Mouse (Mus musculus) heart, embryonic 11.5 days (tissue): ENCODE measurements around the gene Litaf. TPM values are rescaled to one million over a fixed set of nuclear protein-coding genes. Genes with fewer than 3 reads are reported as not detected.

Experiments used
- ATAC-seq: fragments of 200-750 bp; cut with Nextera tagmentation; replicated peaks from 2 replicates; pipeline ENCODE4 v1.8.0; 2017; ENCODE audit warnings: moderate library complexity; ENCODE audit not compliant: insufficient number of reproducible peaks, low FRiP score, low TSS enrichment
- H3K27ac ChIP-seq: fragments of 300-500 bp; sonication (generic); 2 replicates; pipeline ENCODE4 v1.5.1; 2014; ENCODE audit warnings: mild to moderate bottlenecking, low read depth, low read length
- H3K27me3 ChIP-seq: fragments of 300-500 bp; sonication (generic); 2 replicates; pipeline ENCODE4 v1.6.1; 2014; ENCODE audit warnings: mild to moderate bottlenecking, low read length, mixed read lengths; ENCODE audit not compliant: control insufficient read depth, insufficient read depth
- H3K36me3 ChIP-seq: fragments of 300-500 bp; sonication (generic); 2 replicates; pipeline ENCODE4 v1.6.1; 2014; ENCODE audit warnings: mild to moderate bottlenecking, low read length, moderate library complexity, mixed read lengths; ENCODE audit not compliant: control insufficient read depth, insufficient read depth
- H3K4me1 ChIP-seq: fragments of 300-500 bp; sonication (generic); 2 replicates; pipeline ENCODE4 v1.6.1; 2014; ENCODE audit warnings: low read length; ENCODE audit not compliant: control insufficient read depth, insufficient read depth
- H3K4me2 ChIP-seq: fragments of 300-500 bp; sonication (generic); 2 replicates; pipeline ENCODE4 v1.6.1; 2014; ENCODE audit warnings: mild to moderate bottlenecking, moderate library complexity
- H3K4me3 ChIP-seq: fragments of 300-500 bp; sonication (generic); 2 replicates; pipeline ENCODE4 v1.5.1; 2014; ENCODE audit warnings: low read depth, low read length
- H3K9ac ChIP-seq: fragments of 300-500 bp; sonication (generic); 2 replicates; pipeline ENCODE4 v1.6.1; 2014; ENCODE audit warnings: mild to moderate bottlenecking, low read depth, low read length, moderate library complexity
- H3K9me3 ChIP-seq: fragments of 300-500 bp; sonication (generic); replicated peaks from 2 replicates; pipeline ENCODE4 v1.6.1; 2016; ENCODE audit warnings: low read length; ENCODE audit not compliant: control insufficient read depth
- WGBS: fragments of 180-500 bp; shearing (Covaris S2); extraction: QIAGEN DNeasy Blood & Tissue Kit; methylation state at CpG from one replicate; pipeline ENCODE4 v1.1.7; 2014; ENCODE audit not compliant: insufficient replicate concordance; 5-methylcytosine and 5-hydroxymethylcytosine counted together
- polyA plus RNA-seq: library from polyadenylated mRNA; unstranded; fragments of >200 nt; fragmentation: Nextera tagmentation; extraction: Ambion mirVana; gene quantifications from 2 replicates; pipeline ENCODE4 v1.2.1, GENCODE M21; 2014

Gene Litaf
- polyA plus RNA-seq, 1 experiment from 2014 or later = 63.8 TPM

DNA sequence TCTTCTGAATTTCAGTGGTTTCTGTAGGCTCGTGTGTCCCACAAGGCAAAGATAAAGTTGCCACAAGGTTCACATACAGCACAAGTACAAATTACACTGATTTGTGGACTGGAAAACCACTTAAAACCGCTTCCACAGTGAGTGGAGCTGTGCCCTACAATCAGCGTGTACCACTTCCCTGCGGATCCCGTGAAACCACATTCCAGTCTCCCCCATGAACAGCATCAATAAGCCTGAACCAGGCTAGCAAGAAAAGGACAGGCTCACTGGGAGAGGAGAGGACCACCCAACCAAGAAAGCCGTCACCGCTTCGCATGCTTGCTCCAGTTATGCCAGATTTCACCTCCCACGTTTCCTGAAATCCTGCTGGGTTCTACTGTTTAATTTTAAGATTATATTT lies 77.7 kb downstream of the Litaf start:
- ATAC-seq = no peak
- Histone ChIP-seq H3K27me3 (no peaks in the 10 kb centered on the region), H3K4me3 (no peak overlapping the region), H3K36me3 (0 out of 2 replicates have a peak, but pooled peaks cover 2% of the 10 kb centered on the region), H3K9me3 (no peaks in the 10 kb centered on the region), H3K9ac (no peak overlapping the region), H3K4me1 (no peaks in the 10 kb centered on the region), H3K27ac (no peak overlapping the region), H3K4me2 (no peak overlapping the region)
- WGBS = 76% methylated on average over 9 of the region's 9 CpGs

DNA sequence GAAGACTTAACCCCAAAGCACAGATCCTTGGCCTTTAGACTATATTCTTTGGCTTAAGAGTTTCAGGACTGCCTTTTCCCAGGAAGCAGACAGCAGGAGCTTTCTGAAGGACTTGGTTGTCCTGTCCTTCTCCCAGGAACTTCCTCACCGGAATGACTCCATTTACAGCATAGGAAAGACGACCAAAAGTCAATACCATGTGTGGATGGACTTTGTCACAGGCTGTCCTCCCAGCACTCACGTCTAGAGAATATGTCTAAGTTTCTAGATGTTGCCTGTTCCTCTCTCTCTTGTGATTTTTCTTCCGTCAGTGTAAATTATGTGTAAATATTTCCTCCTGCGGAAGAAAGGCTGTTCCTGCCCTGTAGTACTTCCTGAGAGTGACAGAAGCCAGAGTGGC lies 81.4 kb downstream of the Litaf start:
- Histone ChIP-seq H3K27me3 (no peaks in the 10 kb centered on the region), H3K9me3 (no peaks in the 10 kb centered on the region), H3K36me3 (0 out of 2 replicates have a peak, but pooled peaks cover 2% of the 10 kb centered on the region), H3K27ac (no peak overlapping the region), H3K4me3 (no peak overlapping the region), H3K4me1 (peaks cover 4% of the 10 kb centered on the region; the same call in 1 of the 2 replicates), H3K9ac (no peak overlapping the region), H3K4me2 (no peak overlapping the region)
- ATAC-seq = no peak
- WGBS = 65% methylated on average over 5 of the region's 5 CpGs

DNA sequence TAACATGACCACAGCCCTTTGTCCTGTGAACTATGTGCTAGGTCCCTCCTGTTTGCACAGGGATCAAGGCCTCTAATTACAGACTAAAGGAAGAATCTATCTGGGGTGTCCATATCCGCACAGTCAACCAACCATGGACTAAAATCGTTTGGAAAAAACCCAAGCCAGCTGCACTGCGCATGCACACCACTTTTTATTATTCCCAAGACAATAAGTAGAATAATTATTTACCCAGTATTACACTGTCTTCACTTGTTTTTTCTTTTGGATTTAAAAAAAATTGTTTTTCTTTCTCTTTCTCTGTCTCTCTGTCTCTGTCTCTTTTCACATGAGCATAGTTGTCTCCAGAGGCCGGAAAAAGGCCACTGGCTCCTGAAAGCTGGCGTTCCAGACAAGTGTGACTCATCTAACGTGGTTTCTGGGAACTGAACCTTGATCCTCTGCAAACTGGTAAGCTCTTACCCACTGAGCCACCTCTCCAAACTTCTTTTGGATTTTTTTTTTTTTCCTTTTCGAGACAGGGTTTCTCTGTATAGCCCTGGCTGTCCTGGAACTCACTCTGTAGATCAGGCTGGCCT lies 84.4 kb downstream of the Litaf start:
- Histone ChIP-seq H3K9ac (no peak overlapping the region), H3K9me3 (no peaks in the 10 kb centered on the region), H3K36me3 (no peaks in the 10 kb centered on the region), H3K4me3 (no peak overlapping the region), H3K4me1 (peaks cover 13% of the 10 kb centered on the region), H3K4me2 (no peak overlapping the region), H3K27ac (no peak overlapping the region), H3K27me3 (no peaks in the 10 kb centered on the region)
- ATAC-seq = no peak
- 73% methylated on average over 7 of the region's 7 CpGs for WGBS

GRCm38 (mm10) chr16:10979064-10979803 lies 86.7 kb downstream of the Litaf start:
- ATAC-seq = no peak

GRCm38 (mm10) chr16:10977877-10978276 lies 88.1 kb downstream of the Litaf start:
- Histone ChIP-seq H3K4me2 (no peak overlapping the region), H3K9me3 (no peaks in the 10 kb centered on the region), H3K4me3 (no peak overlapping the region), H3K4me1 (peaks cover 25% of the 10 kb centered on the region), H3K9ac (no peak overlapping the region), H3K36me3 (no peaks in the 10 kb centered on the region), H3K27ac (no peak overlapping the region), H3K27me3 (no peaks in the 10 kb centered on the region)
- WGBS = 89% methylated on average over 9 of the region's 9 CpGs
- ATAC-seq = no peak

More at GRCm38 (mm10) chr16:10979064-10979803, 86.7 kb downstream of the Litaf start:
- H3K4me2 ChIP-seq = no peak overlapping the region
- H3K27me3 ChIP-seq = no peaks in the 10 kb centered on the region
- H3K9ac ChIP-seq = no peak overlapping the region
- peaks cover 22% of the 10 kb centered on the region for H3K4me1 ChIP-seq
- H3K9me3 ChIP-seq = no peaks in the 10 kb centered on the region
- H3K4me3 ChIP-seq = no peak overlapping the region
- H3K36me3 ChIP-seq = no peaks in the 10 kb centered on the region
- H3K27ac ChIP-seq = no peak overlapping the region
- 72% methylated on average over 11 of the region's 11 CpGs for WGBS

DNA sequence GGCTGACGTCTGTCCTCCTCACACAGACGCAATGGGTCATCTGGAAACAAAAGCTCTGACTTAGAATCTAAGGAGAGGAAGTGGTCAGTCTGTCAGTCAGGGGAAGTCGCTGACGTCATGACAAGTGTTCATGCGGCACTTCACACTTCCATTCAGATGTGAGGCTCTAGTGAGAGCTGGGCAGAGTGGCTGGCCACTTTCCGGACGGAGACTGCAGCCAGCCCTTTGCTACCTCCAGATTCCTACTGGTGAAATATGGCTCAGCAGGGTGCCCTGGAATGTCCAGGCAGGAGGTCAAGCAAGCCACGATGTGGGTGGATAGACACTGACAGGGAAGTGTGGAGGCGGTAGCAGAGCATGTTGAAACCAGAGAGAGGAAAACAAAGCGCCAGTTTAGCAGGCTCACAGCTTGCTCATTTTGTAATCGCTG lies 89.7 kb downstream of the Litaf start:
- Histone ChIP-seq H3K27me3 (no peaks in the 10 kb centered on the region), H3K9me3 (no peaks in the 10 kb centered on the region), H3K4me2 (no peak overlapping the region), H3K36me3 (no peaks in the 10 kb centered on the region), H3K9ac (no peak overlapping the region), H3K4me1 (peaks cover 21% of the 10 kb centered on the region), H3K27ac (no peak overlapping the region), H3K4me3 (no peak overlapping the region)
- WGBS = 39% methylated on average over 11 of the region's 11 CpGs
- no peak for ATAC-seq

- ATAC-seq = peak; percentile 76
These were observed 91.0 kb downstream of the Litaf start for GRCm38 (mm10) chr16:10974939-10975338.

DNA sequence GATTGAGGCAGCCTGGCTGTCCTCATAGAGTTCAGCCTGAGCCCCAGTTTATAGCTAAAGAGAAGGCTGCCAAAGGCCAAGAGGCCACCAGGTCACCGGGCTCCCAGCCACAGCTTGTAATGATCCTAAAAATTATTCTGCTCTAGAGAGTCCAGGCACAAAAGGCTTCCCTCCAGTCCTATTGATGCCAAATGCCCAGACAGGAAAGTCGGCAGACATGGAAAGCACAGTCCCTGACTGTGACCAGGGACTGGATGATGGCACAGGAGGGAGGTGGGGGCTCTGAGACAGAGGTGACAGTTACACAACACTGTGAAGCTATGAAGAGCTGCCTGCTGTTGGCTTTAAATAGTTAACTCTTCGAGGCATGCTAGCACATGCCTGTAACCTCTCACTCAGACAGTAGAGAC lies 91.9 kb downstream of the Litaf start:
- no peak overlapping the region for H3K4me2 ChIP-seq

More at GRCm38 (mm10) chr16:10974939-10975338, 91.0 kb downstream of the Litaf start:
- no peak overlapping the region for H3K4me2 ChIP-seq
- no peaks in the 10 kb centered on the region for H3K27me3 ChIP-seq
- H3K4me1 ChIP-seq = peaks cover 21% of the 10 kb centered on the region
- H3K27ac ChIP-seq = no peak overlapping the region
- H3K36me3 ChIP-seq = no peaks in the 10 kb centered on the region
- 68% methylated on average over 5 of the region's 5 CpGs for WGBS
- no peak overlapping the region for H3K4me3 ChIP-seq
- H3K9me3 ChIP-seq = no peaks in the 10 kb centered on the region
- H3K9ac ChIP-seq = no peak overlapping the region

More for the DNA sequence above, 91.9 kb downstream of the Litaf start:
- Histone ChIP-seq H3K4me1 (peaks cover 21% of the 10 kb centered on the region), H3K4me3 (no peak overlapping the region), H3K27ac (no peak overlapping the region), H3K36me3 (no peaks in the 10 kb centered on the region), H3K9ac (no peak overlapping the region), H3K27me3 (no peaks in the 10 kb centered on the region), H3K9me3 (no peaks in the 10 kb centered on the region)
- no peak for ATAC-seq
- WGBS = 48% methylated on average over 3 of the region's 3 CpGs
